Mouse (Mus musculus) stomach, embryonic 14.5 days (tissue): ENCODE measurements around the gene Igsf9. TPM values are rescaled to one million over a fixed set of nuclear protein-coding genes. Genes with fewer than 3 reads are reported as not detected.
A peak's percentile ranks its signal among the peaks of the same experiment; 100 is the strongest.

Source experiments
- ATAC-seq: fragments of 200-750 bp; cut with Nextera tagmentation; 2 replicates; pipeline ENCODE4 v1.8.0; 2017; ENCODE audit warnings: low read depth, moderate TSS enrichment; ENCODE audit not compliant: insufficient number of reproducible peaks, insufficient read depth, low FRiP score
- H3K27ac ChIP-seq: fragments of 300-500 bp; sonication (generic); 2 replicates; pipeline ENCODE4 v1.5.1; 2014; ENCODE audit warnings: mild to moderate bottlenecking, low read length, moderate library complexity, mixed read lengths
- H3K27me3 ChIP-seq: fragments of 300-500 bp; sonication (generic); 2 replicates; pipeline ENCODE4 v1.6.1; 2014; ENCODE audit warnings: low read length, control low read depth, mixed read lengths; ENCODE audit not compliant: control insufficient read depth, insufficient read depth
- H3K36me3 ChIP-seq: fragments of 300-500 bp; sonication (generic); 2 replicates; pipeline ENCODE4 v1.6.1; 2014; ENCODE audit warnings: mild to moderate bottlenecking, control low read depth, low read length, moderate library complexity, mixed read lengths; ENCODE audit not compliant: control insufficient read depth, insufficient read depth
- H3K4me1 ChIP-seq: fragments of 300-500 bp; sonication (generic); 2 replicates; pipeline ENCODE4 v1.6.1; 2014; ENCODE audit warnings: low read length, control low read depth, mixed read lengths; ENCODE audit not compliant: control insufficient read depth, insufficient read depth
- H3K4me2 ChIP-seq: fragments of 300-500 bp; sonication (generic); replicated peaks from 2 replicates; pipeline ENCODE4 v1.6.1; 2014; ENCODE audit warnings: low read depth, low read length, control low read depth
- H3K4me3 ChIP-seq: fragments of 300-500 bp; sonication (generic); 2 replicates; pipeline ENCODE4 v1.5.1; 2014; ENCODE audit warnings: low read depth, low read length, control low read depth
- H3K9ac ChIP-seq: fragments of 300-500 bp; sonication (generic); replicated peaks from 2 replicates; pipeline ENCODE4 v1.6.1; 2014; ENCODE audit warnings: low read depth, mild to moderate bottlenecking, control low read depth, low read length, moderate library complexity, mixed read lengths
- H3K9me3 ChIP-seq: fragments of 300-500 bp; sonication (generic); 2 replicates; pipeline ENCODE4 v1.6.1; 2016; ENCODE audit warnings: low read depth, low read length, control low read depth; ENCODE audit not compliant: control insufficient read depth
- WGBS: fragments of 180-500 bp; shearing (Covaris S2); extraction: QIAGEN DNeasy Blood & Tissue Kit; methylation state at CpG from one replicate; pipeline ENCODE4 v1.1.7; 2014; 5-methylcytosine and 5-hydroxymethylcytosine counted together
- polyA plus RNA-seq: library from polyadenylated mRNA; unstranded; fragments of >200 nt; fragmentation: Nextera tagmentation; extraction: Ambion mirVana; gene quantifications from 2 replicates; pipeline ENCODE4 v1.2.1, GENCODE M21; 2014

The Igsf9 gene
- polyA plus RNA-seq, 1 experiment from 2014 or later = 48.1 TPM

DNA sequence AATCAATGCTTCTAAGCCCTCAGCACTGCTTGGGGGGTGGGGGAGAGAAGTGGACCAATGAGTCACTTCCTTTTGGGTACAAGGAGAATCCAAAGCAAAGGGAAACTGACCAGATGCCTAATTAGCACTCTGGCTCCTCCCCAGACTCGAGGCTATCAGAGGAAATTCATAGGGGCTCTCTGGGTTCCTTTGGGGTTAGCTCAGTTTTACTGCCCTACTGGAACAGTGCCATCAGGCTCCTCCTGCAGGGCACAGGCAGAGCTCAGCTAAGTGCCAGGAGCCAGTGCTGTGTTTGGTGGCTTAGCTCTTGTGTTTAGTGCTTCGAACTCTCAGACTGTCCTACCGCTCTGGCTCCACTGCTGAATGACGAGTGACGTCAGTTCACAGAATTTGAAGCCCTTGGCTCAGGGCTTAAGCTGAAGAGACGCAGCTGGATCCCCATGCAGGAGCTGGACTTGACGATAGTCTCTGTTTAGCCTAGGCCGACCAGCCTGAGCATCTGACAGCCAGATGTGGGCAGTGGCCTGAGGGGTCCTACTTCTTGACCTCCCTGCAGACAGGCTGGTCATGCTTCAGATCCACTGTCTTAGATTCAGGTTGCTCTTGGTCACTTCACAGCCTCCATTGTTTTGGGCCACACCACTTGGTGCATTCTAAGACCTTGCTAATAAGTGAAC lies 49.1 kb downstream of the Igsf9 start:
- H3K4me3 ChIP-seq = no peak overlapping the region
- no peak; the same call in 1 of the 2 replicates for ATAC-seq
- H3K4me2 ChIP-seq = no peak overlapping the region; the same call in 1 of the 2 replicates
- no peak overlapping the region; the same call in 1 of the 2 replicates for H3K27ac ChIP-seq
- WGBS = 28% methylated on average over 8 of the region's 8 CpGs
- H3K36me3 ChIP-seq = no peaks in the 10 kb centered on the region
- no peaks in the 10 kb centered on the region for H3K27me3 ChIP-seq
- no peak overlapping the region for H3K9ac ChIP-seq
- H3K4me1 ChIP-seq = peaks cover 18% of the 10 kb centered on the region
- H3K9me3 ChIP-seq = no peaks in the 10 kb centered on the region

DNA sequence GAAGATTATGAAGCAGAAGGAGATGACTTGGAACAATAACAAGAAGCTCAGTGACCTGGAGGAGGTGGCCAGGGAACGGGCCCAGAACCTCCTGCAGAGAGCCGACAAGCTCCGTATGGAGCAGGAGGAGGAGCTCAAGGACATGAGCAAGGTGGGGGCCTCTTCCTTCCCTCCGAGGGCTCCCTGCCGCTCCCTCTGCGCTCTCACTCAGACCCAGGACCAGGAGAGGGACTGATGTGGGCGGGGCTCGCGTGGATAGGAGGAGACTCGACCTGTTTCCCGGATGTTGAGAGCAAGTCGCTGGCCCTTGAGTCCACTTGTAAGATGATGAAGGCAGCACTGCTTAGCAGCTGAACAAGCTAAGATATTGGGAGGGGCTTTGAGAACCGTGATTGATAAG lies 51.0 kb downstream of the Igsf9 start:
- H3K9me3 ChIP-seq = no peaks in the 10 kb centered on the region
- H3K27ac ChIP-seq = no peak overlapping the region
- H3K4me2 ChIP-seq = peak overlapping the region; percentile 37
- no peaks in the 10 kb centered on the region for H3K36me3 ChIP-seq
- 0 out of 2 replicates have a peak overlapping the region, but pooled peaks have one; percentile 5 for H3K4me3 ChIP-seq
- H3K4me1 ChIP-seq = peaks cover 18% of the 10 kb centered on the region
- WGBS = under 1% methylated on average over 13 of the region's 13 CpGs
- no peaks in the 10 kb centered on the region for H3K27me3 ChIP-seq
- H3K9ac ChIP-seq = no peak overlapping the region
- peak; percentile 69 for ATAC-seq

DNA sequence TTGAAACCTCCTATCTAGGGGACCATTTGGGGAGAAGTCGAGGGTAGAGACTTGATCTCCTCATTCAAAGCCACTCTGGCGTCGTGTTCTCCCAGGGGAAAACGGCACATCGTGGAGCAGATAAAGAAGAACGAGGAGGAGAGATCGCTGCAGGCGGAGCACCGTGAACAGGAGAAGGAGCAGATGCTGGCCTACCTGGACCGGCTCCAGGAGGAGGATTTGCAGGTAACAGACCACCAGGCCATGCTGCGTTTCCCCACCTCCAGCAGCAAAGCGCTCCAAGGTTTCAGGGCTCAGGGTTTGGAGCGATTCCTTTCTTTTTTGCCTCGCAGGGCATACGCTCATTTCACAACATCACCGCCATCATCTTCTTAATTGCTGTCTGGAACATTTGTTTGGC lies 53.5 kb downstream of the Igsf9 start:
- whole genome bisulfite sequencing = 82% methylated on average over 16 of the region's 16 CpGs
- Histone ChIP-seq H3K4me2 (no peak overlapping the region), H3K9me3 (no peaks in the 10 kb centered on the region), H3K27me3 (no peaks in the 10 kb centered on the region), H3K9ac (no peak overlapping the region), H3K4me1 (peaks cover 18% of the 10 kb centered on the region), H3K4me3 (no peak overlapping the region), H3K27ac (no peak overlapping the region), H3K36me3 (no peaks in the 10 kb centered on the region)
- ATAC-seq = no peak

DNA sequence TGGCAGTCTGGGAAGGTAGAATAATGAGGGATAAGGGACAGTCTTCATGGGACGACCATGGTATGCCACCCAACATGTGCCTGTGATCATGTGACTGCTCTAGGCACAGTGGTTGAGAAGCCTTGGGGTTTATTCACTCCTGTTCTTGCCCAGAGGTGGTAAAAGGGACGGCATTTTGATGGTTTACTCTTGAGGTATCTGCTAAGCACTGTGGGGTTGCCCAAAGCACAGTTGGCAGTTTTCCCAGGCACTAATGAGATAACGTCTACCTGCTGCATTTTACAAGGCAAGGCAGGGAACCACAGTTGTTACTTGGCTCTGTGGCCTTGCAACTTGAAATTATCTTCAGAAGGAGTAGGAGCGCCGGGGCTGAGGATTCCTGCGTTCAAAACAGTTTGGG lies 58.2 kb downstream of the Igsf9 start:
- Histone ChIP-seq H3K27me3 (no peaks in the 10 kb centered on the region), H3K9ac (no peak overlapping the region), H3K9me3 (no peaks in the 10 kb centered on the region), H3K36me3 (no peaks in the 10 kb centered on the region), H3K4me1 (no peaks in the 10 kb centered on the region), H3K27ac (no peak overlapping the region), H3K4me3 (no peak overlapping the region), H3K4me2 (no peak overlapping the region)
- ATAC-seq = no peak
- 65% methylated on average over 6 of the region's 6 CpGs for WGBS

DNA sequence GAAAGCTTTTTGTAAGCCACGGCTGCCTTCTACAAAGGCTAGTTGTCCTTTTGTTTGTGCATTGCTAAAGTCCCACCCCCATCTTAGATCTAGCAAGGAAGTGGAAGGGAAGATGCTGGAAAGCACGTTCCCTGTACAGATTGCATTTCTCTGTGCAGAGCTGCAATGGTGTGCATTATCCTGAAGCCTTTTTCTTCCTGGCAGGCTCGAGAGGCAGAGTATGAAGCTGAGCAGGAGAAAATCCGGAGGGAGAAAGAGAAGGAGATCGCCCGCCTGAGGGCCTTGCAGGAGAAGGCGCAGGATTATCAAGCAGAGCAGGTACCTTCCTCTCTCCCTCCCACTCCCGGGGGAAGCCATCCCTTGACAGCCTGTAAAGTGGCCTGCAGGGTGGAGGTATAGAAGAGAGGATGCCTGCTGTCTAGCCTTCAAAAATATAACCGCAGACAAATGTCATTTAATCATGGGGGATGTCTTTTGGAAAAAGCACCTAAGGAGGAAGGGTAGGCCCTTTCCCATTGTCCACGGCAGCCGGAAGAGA lies 58.8 kb downstream of the Igsf9 start:
- Histone ChIP-seq H3K9ac (no peak overlapping the region), H3K4me1 (no peaks in the 10 kb centered on the region), H3K27ac (no peak overlapping the region), H3K27me3 (no peaks in the 10 kb centered on the region), H3K4me2 (no peak overlapping the region), H3K4me3 (no peak overlapping the region), H3K9me3 (no peaks in the 10 kb centered on the region), H3K36me3 (no peaks in the 10 kb centered on the region)
- ATAC-seq = no peak
- 62% methylated on average over 11 of the region's 11 CpGs for WGBS

DNA sequence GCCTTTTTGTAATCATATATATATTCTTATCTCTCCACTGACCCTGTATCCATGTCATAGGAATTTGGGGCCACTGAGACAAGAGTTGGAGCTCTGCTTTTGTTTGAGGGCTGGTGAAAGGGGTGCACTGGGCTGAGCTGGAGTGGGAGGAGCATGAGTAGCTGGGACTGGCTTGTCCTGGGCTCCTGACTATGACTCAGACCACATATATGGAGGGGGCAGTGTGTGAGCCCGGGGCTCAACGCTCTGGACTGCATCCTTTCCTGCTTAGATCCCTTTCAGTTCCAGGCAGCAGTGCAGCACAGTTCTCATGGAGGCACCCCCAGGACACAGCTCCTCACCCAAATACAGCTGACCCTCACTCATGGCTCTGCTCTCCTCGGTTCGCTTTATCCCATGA lies 64.5 kb downstream of the Igsf9 start:
- H3K4me3 ChIP-seq = no peak overlapping the region
- H3K27ac ChIP-seq = no peak overlapping the region
- H3K9me3 ChIP-seq = no peaks in the 10 kb centered on the region
- H3K9ac ChIP-seq = no peak overlapping the region
- no peaks in the 10 kb centered on the region for H3K36me3 ChIP-seq
- no peaks in the 10 kb centered on the region for H3K27me3 ChIP-seq
- H3K4me2 ChIP-seq = no peak overlapping the region
- no peak for ATAC-seq
- 0 out of 2 replicates have a peak, but pooled peaks cover 5% of the 10 kb centered on the region for H3K4me1 ChIP-seq
- WGBS = 88% methylated on average over 4 of the region's 4 CpGs

Other genes starting within 250 kb of the Igsf9 start
- gene Atp1a4, start 223.4 kb upstream of the Igsf9 start, polyA plus RNA-seq = not detected in 2 replicates
- gene Igsf8, start 220.1 kb upstream of the Igsf9 start, polyA plus RNA-seq = 36.3 and 38.4 TPM in 2 replicates
- gene Atp1a2, start 183.7 kb upstream of the Igsf9 start, polyA plus RNA-seq = 2.3 TPM in 2 replicates
- not detected in 2 replicates for gene Kcnj9, start 152.5 kb upstream of the Igsf9 start, polyA plus RNA-seq
- gene Kcnj10, start 140.6 kb upstream of the Igsf9 start, polyA plus RNA-seq = 0.09 and 0.18 TPM in 2 replicates
- 9.7 and 10.5 TPM in 2 replicates for gene Pigm, start 105.2 kb upstream of the Igsf9 start, polyA plus RNA-seq
- 0.43 and 0.45 TPM in 2 replicates for gene Slamf9, start 6.4 kb upstream of the Igsf9 start, polyA plus RNA-seq
- gene Tagln2, start 18.3 kb downstream of the Igsf9 start, polyA plus RNA-seq = 188 and 196 TPM in 2 replicates
- 1.9 and 2.9 TPM in 2 replicates for gene Cfap45, start 39.0 kb downstream of the Igsf9 start, polyA plus RNA-seq
- 1.0 and 1.2 TPM in 2 replicates for gene Vsig8, start 74.2 kb downstream of the Igsf9 start, polyA plus RNA-seq
- gene Slamf8, start 108.8 kb downstream of the Igsf9 start, polyA plus RNA-seq = 0.45 TPM in 1 of 2 replicates, not detected in the other
- gene Fcrl6, start 120.8 kb downstream of the Igsf9 start, polyA plus RNA-seq = not detected in 2 replicates
- 12.3 and 15.3 TPM in 2 replicates for gene Dusp23, start 151.2 kb downstream of the Igsf9 start, polyA plus RNA-seq
- 0.29 and 0.83 TPM in 2 replicates for gene Crp, start 216.3 kb downstream of the Igsf9 start, polyA plus RNA-seq